Mouse (Mus musculus) gastrocnemius, adult 8-10 months (tissue): ENCODE measurements at regions not wholly inside any gene's neighbourhood (a gene's known extent, or its start where the extent isn't known, plus 50 kb on each side); places are given as distances from the start of the nearest gene placed in this dataset.

Experiments
- DNase-seq, 2 experiments: peaks; one replicate each; pipeline ENCODE4 v3.0.0; 2022; ENCODE audit warnings: low spot score in 2 of 2

GRCm38 (mm10) chr19:15649368-15649767 lies 297.8 kb downstream of the Psat1 start:
- no peak for DNase-seq

GRCm38 (mm10) chr19:15647313-15647712 lies 299.8 kb downstream of the Psat1 start:
- no peak for DNase-seq

GRCm38 (mm10) chr19:15644786-15645185 lies 302.4 kb downstream of the Psat1 start:
- no peak for DNase-seq

GRCm38 (mm10) chr19:15617233-15617915 lies 329.8 kb downstream of the Psat1 start:
- DNase-seq, result no peak

GRCm38 (mm10) chr19:15614648-15615561 lies 332.2 kb downstream of the Psat1 start:
- DNase-seq, result no peak

- DNase-seq, result no peak
These were observed 335.9 kb downstream of the Psat1 start for GRCm38 (mm10) chr19:15611137-15611758.

- no peak for DNase-seq
These were observed 340.7 kb downstream of the Psat1 start for GRCm38 (mm10) chr19:15606440-15606839.

- DNase-seq, result no peak
These were observed 354.3 kb downstream of the Psat1 start for GRCm38 (mm10) chr19:15592821-15593220.

GRCm38 (mm10) chr19:15583782-15584693 lies 363.1 kb downstream of the Psat1 start:
- no peak for DNase-seq

GRCm38 (mm10) chr19:15583106-15583781 lies 363.9 kb downstream of the Psat1 start:
- no peak for DNase-seq

- DNase-seq, result no peak
These were observed 375.9 kb downstream of the Psat1 start for GRCm38 (mm10) chr19:15571204-15571603.

- DNase-seq, result no peak
These were observed 385.6 kb downstream of the Psat1 start for GRCm38 (mm10) chr19:15561511-15561910.

GRCm38 (mm10) chr19:15553953-15554352 lies 393.2 kb downstream of the Psat1 start:
- no peak for DNase-seq

GRCm38 (mm10) chr19:15517853-15518252 lies 429.3 kb downstream of the Psat1 start:
- DNase-seq, result no peak

- no peak for DNase-seq
These were observed 430.4 kb downstream of the Psat1 start for GRCm38 (mm10) chr19:15516566-15517305.

- DNase-seq, result no peak
These were observed 433.9 kb downstream of the Psat1 start for GRCm38 (mm10) chr19:15513197-15513596.

GRCm38 (mm10) chr19:15510395-15510794 lies 436.7 kb downstream of the Psat1 start:
- DNase-seq, result no peak

- no peak for DNase-seq
These were observed 444.2 kb downstream of the Psat1 start for GRCm38 (mm10) chr19:15502985-15503354.

GRCm38 (mm10) chr19:15502315-15502984 lies 444.7 kb downstream of the Psat1 start:
- no peak for DNase-seq
